Mouse (Mus musculus) megakaryocyte progenitor cell, adult 5-6 weeks (primary cell): ENCODE measurements around the gene Dnah5. TPM values are rescaled to one million over a fixed set of nuclear protein-coding genes. Genes with fewer than 3 reads are reported as not detected.
A peak's percentile ranks its signal among the peaks of the same experiment; 100 is the strongest.
"Not testable (repeated sequence)": the region's sequence is repeated elsewhere in the genome, so short reads cannot be mapped to it uniquely, and the experiment has no call there.

Experiments
- ATAC-seq: replicated peaks from 2 replicates; pipeline ENCODE4 v1.8.0; 2016; ENCODE audit warnings: mild to moderate bottlenecking, moderate TSS enrichment, inconsistent platforms; ENCODE audit not compliant: poor library complexity
- total RNA-seq, 2 experiments: library from RNA; stranded (forward) in 1 of 2; stranded (reverse) in 1 of 2; fragments of 157-497, 149-512 nt in 1 of 2; fragments of 200-1000 nt in 1 of 2; gene quantifications; 2 replicates each; pipeline versions ENCODE4 v1.2.3 to v1.2.4; 2015 to 2017

Gene Dnah5
- total RNA-seq, 2 experiments from 2014 or later: not detected

- peak; percentile 99 for ATAC-seq
These were observed 95.9 kb downstream of the Dnah5 start for GRCm38 (mm10) chr15:28299438-28299837.

GRCm38 (mm10) chr15:28307131-28307530, 103.6 kb downstream of the Dnah5 start:
- no peak for ATAC-seq

GRCm38 (mm10) chr15:28307884-28308283, 104.3 kb downstream of the Dnah5 start:
- no peak for ATAC-seq

GRCm38 (mm10) chr15:28310516-28310915, 107.0 kb downstream of the Dnah5 start:
- ATAC-seq: no peak

GRCm38 (mm10) chr15:28313451-28313850, 109.9 kb downstream of the Dnah5 start:
- ATAC-seq: no peak

- peak; percentile 81 for ATAC-seq
These were observed 112.4 kb downstream of the Dnah5 start for GRCm38 (mm10) chr15:28315812-28316528.

GRCm38 (mm10) chr15:28322533-28322932, 119.0 kb downstream of the Dnah5 start:
- no peak for ATAC-seq

GRCm38 (mm10) chr15:28326985-28327384, 123.4 kb downstream of the Dnah5 start:
- ATAC-seq: no peak

- ATAC-seq: no peak
These were observed 123.9 kb downstream of the Dnah5 start for GRCm38 (mm10) chr15:28327441-28327840.

- ATAC-seq: no peak
These were observed 137.6 kb downstream of the Dnah5 start for GRCm38 (mm10) chr15:28341151-28341550.

GRCm38 (mm10) chr15:28367561-28367960, 164.0 kb downstream of the Dnah5 start:
- no peak for ATAC-seq

GRCm38 (mm10) chr15:28370431-28370830, 166.9 kb downstream of the Dnah5 start:
- no peak for ATAC-seq

GRCm38 (mm10) chr15:28371506-28371905, 168.0 kb downstream of the Dnah5 start:
- no peak for ATAC-seq

- peak; percentile 99 for ATAC-seq
These were observed 170.8 kb downstream of the Dnah5 start for GRCm38 (mm10) chr15:28374394-28374793.

- ATAC-seq: no peak
These were observed 177.4 kb downstream of the Dnah5 start for GRCm38 (mm10) chr15:28380909-28381308.

- ATAC-seq: not testable (repeated sequence)
These were observed 190.2 kb downstream of the Dnah5 start for GRCm38 (mm10) chr15:28393723-28394122.

GRCm38 (mm10) chr15:28395481-28395880, 191.9 kb downstream of the Dnah5 start:
- ATAC-seq: no peak

GRCm38 (mm10) chr15:28398472-28398871, 194.9 kb downstream of the Dnah5 start:
- no peak for ATAC-seq

GRCm38 (mm10) chr15:28399258-28399657, 195.7 kb downstream of the Dnah5 start:
- no peak for ATAC-seq

- no peak for ATAC-seq
These were observed 201.1 kb downstream of the Dnah5 start for GRCm38 (mm10) chr15:28404630-28405029.

- no peak for ATAC-seq
These were observed 201.6 kb downstream of the Dnah5 start for GRCm38 (mm10) chr15:28405136-28405535.

- ATAC-seq: no peak
These were observed 236.2 kb downstream of the Dnah5 start for GRCm38 (mm10) chr15:28439702-28440101.

- no peak for ATAC-seq
These were observed 240.9 kb downstream of the Dnah5 start for GRCm38 (mm10) chr15:28444494-28444893.
